Mouse (Mus musculus): ENCODE results near the gene C130060K24Rik.

- peak; percentile 53; the same call in 1 of the 2 replicates for TF ChIP-seq EP300 (IDR thresholded peaks at IDR 0.05; ENCODE audit: low read length)
- no peak for TF ChIP-seq CTCF (conservative IDR thresholded peaks at IDR 0.05 in 1 of 2, IDR thresholded peaks at IDR 0.05 in 1 of 2; ENCODE audit: low read depth in 2 of 2, low read length in 2 of 2)
- TF ChIP-seq POLR2A (IDR thresholded peaks at IDR 0.05; ENCODE audit: low read depth, low read length), result no peak
- no peak for TF ChIP-seq TBP (conservative IDR thresholded peaks at IDR 0.05; ENCODE audit: low read depth, low read length)
- no peak for TF ChIP-seq RCOR1 (conservative IDR thresholded peaks at IDR 0.05; ENCODE audit: low read depth, low read length)
- no peak for TF ChIP-seq MAFK (IDR thresholded peaks at IDR 0.05; ENCODE audit: insufficient replicate concordance, low read length)
- TF ChIP-seq MAX (IDR thresholded peaks at IDR 0.05; ENCODE audit: low read length), result no peak
- 0 out of 2 replicates have a peak, but pooled peaks have one; percentile 45 for TF ChIP-seq MAZ (IDR thresholded peaks at IDR 0.05; ENCODE audit: low read depth, low read length)
- no peak for TF ChIP-seq MYC (IDR thresholded peaks at IDR 0.05; ENCODE audit: low read depth, low read length)
- TF ChIP-seq E2F4 (IDR thresholded peaks at IDR 0.05; ENCODE audit: insufficient replicate concordance, low read depth, low read length), result no peak
- TF ChIP-seq MEF2A (IDR thresholded peaks at IDR 0.05; ENCODE audit: borderline replicate concordance, low read depth, low read length), result peak; percentile 98
- TF ChIP-seq RAD21 (IDR thresholded peaks at IDR 0.05; ENCODE audit: low read depth, low read length), result no peak
- TF ChIP-seq SIN3A (IDR thresholded peaks at IDR 0.05; ENCODE audit: low read length), result no peak
- TF ChIP-seq JUND (conservative IDR thresholded peaks at IDR 0.05; ENCODE audit: low read depth, low read length), result peak; percentile 76
Measured at GRCm38 (mm10) chr6:65341360-65341759, 39.5 kb upstream of the C130060K24Rik start.
